8 mouse cellular contexts compared by ENCODE assay signal in the genomic region with DNA sequence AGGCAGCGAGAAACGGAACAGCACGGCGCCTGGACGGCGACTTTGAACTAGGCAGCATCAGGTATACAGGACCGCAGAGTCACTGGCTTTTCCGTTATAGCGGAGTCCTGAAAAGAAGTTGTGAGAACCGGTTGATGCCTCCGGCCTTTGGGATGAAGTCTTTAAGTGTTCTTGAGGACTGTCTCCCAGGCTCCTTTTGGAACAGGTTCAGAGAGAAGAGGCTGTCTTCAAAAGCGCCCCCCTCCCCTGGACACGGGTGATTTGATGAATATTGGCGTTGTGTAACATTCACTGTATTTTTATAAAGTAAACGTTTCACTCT. TPM values are rescaled to one million over a fixed set of nuclear protein-coding genes. Genes with fewer than 3 reads are reported as not detected.
A peak's percentile ranks its signal among the peaks of the same experiment; 100 is the strongest.
DNase-seq lines count a peak whose midpoint lies in the region; ATAC-seq and TF ChIP-seq lines count a peak whose summit lies in the region.

No protein-coding gene starts in this region.

- no peaks in the 10 kb centered on the region for H3K27me3 ChIP-seq in thymus, adult 2 months (ENCODE audit: control insufficient read depth, insufficient read depth, low read length)
- peaks cover 3% of the 10 kb centered on the region; the same call in 1 of the 2 replicates for H3K27me3 ChIP-seq in limb, embryonic 14.5 days (ENCODE audit: control insufficient read depth, insufficient read depth, low read length)
- no peaks in the 10 kb centered on the region for H3K27me3 ChIP-seq in stomach, embryonic 14.5 days (ENCODE audit: control insufficient read depth, insufficient read depth, low read length)

- no peaks in the 10 kb centered on the region for H3K9me3 ChIP-seq in limb, embryonic 14.5 days (ENCODE audit: control insufficient read depth, low read length)
- H3K9me3 ChIP-seq in stomach, embryonic 14.5 days (ENCODE audit: control insufficient read depth, low read depth, low read length) = no peaks in the 10 kb centered on the region

- TF ChIP-seq POLR2A in thymus, adult 2 months (IDR thresholded peaks at IDR 0.05; ENCODE audit: control insufficient read depth, extremely low read depth, insufficient read depth, low read length, poor library complexity) = no peak
- no peak for TF ChIP-seq POLR2A in limb, embryonic 14.5 days (IDR thresholded peaks at IDR 0.05; ENCODE audit: borderline replicate concordance, extremely low read depth, insufficient read depth, insufficient read length)

- no peak for TF ChIP-seq CTCF in thymus, adult 2 months (IDR thresholded peaks at IDR 0.05; ENCODE audit: borderline replicate concordance, control insufficient read depth, extremely low read depth, insufficient read depth, low read length, poor library complexity)

- H3K36me3 ChIP-seq in thymus, adult 2 months (ENCODE audit: control insufficient read depth, insufficient read depth, low read length) = no peaks in the 10 kb centered on the region
- H3K36me3 ChIP-seq in limb, embryonic 14.5 days (ENCODE audit: control insufficient read depth, insufficient read depth, low read length) = no peaks in the 10 kb centered on the region
- no peaks in the 10 kb centered on the region for H3K36me3 ChIP-seq in stomach, embryonic 14.5 days (ENCODE audit: control insufficient read depth, insufficient read depth, low read length)

- DNase-seq in cerebellum, adult 11 months = peak; percentile 5
- DNase-seq in cerebellum, adult 8-10 months = no peak
- DNase-seq in thymus, adult 2 months = no peak
- no peak for DNase-seq in thymus, postnatal 14 days
- DNase-seq in limb, embryonic 14.5 days (ENCODE audit: low spot score) = peak; percentile 3
- DNase-seq in adrenal gland, postnatal 4 days (ENCODE audit: low spot score in 2 of 2) = no peak
- DNase-seq in right cerebral cortex, adult 18-20 months = no peak

- no peak for ATAC-seq in limb, embryonic 14.5 days (ENCODE audit: low FRiP score, low read depth)
- ATAC-seq in stomach, embryonic 14.5 days (ENCODE audit: insufficient number of reproducible peaks, insufficient read depth, low FRiP score, low read depth) = no peak

- peak overlapping the region; percentile 59 for H3K9ac ChIP-seq in limb, embryonic 14.5 days (ENCODE audit: low read depth, low read length, severe bottlenecking)
- no peak overlapping the region for H3K9ac ChIP-seq in stomach, embryonic 14.5 days (replicated peaks; ENCODE audit: low read depth, low read length)

- peak overlapping the region; percentile 98 for H3K4me2 ChIP-seq in limb, embryonic 14.5 days (replicated peaks; ENCODE audit: low read depth, low read length, severe bottlenecking)
- H3K4me2 ChIP-seq in stomach, embryonic 14.5 days (replicated peaks; ENCODE audit: low read depth, low read length) = peak overlapping the region; percentile 96

- H3K4me3 ChIP-seq in thymus, adult 2 months (ENCODE audit: control insufficient read depth, insufficient read depth, low read length) = peak overlapping the region; percentile 64
- H3K4me3 ChIP-seq in limb, embryonic 14.5 days (replicated peaks; ENCODE audit: low read length) = peak overlapping the region; percentile 59
- H3K4me3 ChIP-seq in stomach, embryonic 14.5 days (ENCODE audit: low read depth, low read length) = peak overlapping the region; percentile 57

- WGBS in thymus, adult 2 months = 3% methylated on average over 15 of the region's 15 CpGs
- 10% methylated on average over 15 of the region's 15 CpGs for WGBS in limb, embryonic 14.5 days
- WGBS in stomach, embryonic 14.5 days = 7% methylated on average over 15 of the region's 15 CpGs

- no peak overlapping the region for H3K27ac ChIP-seq in thymus, adult 2 months (ENCODE audit: control insufficient read depth, insufficient read depth, low read length)
- H3K27ac ChIP-seq in limb, embryonic 14.5 days (replicated peaks; ENCODE audit: low read depth, low read length) = no peak overlapping the region
- H3K27ac ChIP-seq in stomach, embryonic 14.5 days (ENCODE audit: low read length) = no peak overlapping the region

- peaks cover 14% of the 10 kb centered on the region for H3K4me1 ChIP-seq in thymus, adult 2 months (replicated peaks; ENCODE audit: control insufficient read depth, insufficient read depth, low read length)
- no peaks in the 10 kb centered on the region for H3K4me1 ChIP-seq in limb, embryonic 14.5 days (ENCODE audit: control insufficient read depth, insufficient read depth, low read length)
- no peaks in the 10 kb centered on the region for H3K4me1 ChIP-seq in stomach, embryonic 14.5 days (ENCODE audit: control insufficient read depth, insufficient read depth, low read length)

RNA-seq across cellular contexts. Expression of a gene that starts 0.5 kb away (rescaled TPM):
- 0.90 and 1.7 TPM in 2 replicates for polyA plus RNA-seq in thymus, adult 2 months (2012; rRNA removed)
- 0.26 and 0.27 TPM in 2 replicates for polyA plus RNA-seq in limb, embryonic 14.5 days (2012; rRNA removed)
- polyA plus RNA-seq in limb, embryonic 14.5 days (2014; fragmentation: Nextera tagmentation; extraction: Ambion mirVana) = 0.44 and 0.51 TPM in 2 replicates
- 1.1 and 1.3 TPM in 2 replicates for polyA plus RNA-seq in stomach, embryonic 14.5 days (2014; fragmentation: Nextera tagmentation; extraction: Ambion mirVana)
- total RNA-seq in adrenal gland, postnatal 4 days (2021) = 10 to 100 TPM in 1 of 2 experiments, 1 to 10 TPM in 1; 7.9 to 17.9 TPM

Comparison
In these comparisons a context has a peak if more than half of its experiments do, and no peak if none do; other contexts are left out.
1. DNase-seq: peak in cerebellum, adult 11 months (single experiment) and limb, embryonic 14.5 days (single experiment); none in cerebellum, adult 8-10 months (single experiment), thymus, adult 2 months (single experiment), thymus, postnatal 14 days (single experiment), adrenal gland, postnatal 4 days (0 of 2) and right cerebral cortex, adult 18-20 months (single experiment).
2. Peak in every context shown above with its lines, with median percentiles within 50 percentile points of each other: H3K4me3 ChIP-seq.